Mouse (Mus musculus): Measurements from ENCODE around the gene Map1b. TPM values are rescaled to one million over a fixed set of nuclear protein-coding genes. Genes with fewer than 3 reads are reported as not detected.

Map1b gene
- total RNA-seq, 1 experiment from 2014 or later = 83.2 TPM

DNA sequence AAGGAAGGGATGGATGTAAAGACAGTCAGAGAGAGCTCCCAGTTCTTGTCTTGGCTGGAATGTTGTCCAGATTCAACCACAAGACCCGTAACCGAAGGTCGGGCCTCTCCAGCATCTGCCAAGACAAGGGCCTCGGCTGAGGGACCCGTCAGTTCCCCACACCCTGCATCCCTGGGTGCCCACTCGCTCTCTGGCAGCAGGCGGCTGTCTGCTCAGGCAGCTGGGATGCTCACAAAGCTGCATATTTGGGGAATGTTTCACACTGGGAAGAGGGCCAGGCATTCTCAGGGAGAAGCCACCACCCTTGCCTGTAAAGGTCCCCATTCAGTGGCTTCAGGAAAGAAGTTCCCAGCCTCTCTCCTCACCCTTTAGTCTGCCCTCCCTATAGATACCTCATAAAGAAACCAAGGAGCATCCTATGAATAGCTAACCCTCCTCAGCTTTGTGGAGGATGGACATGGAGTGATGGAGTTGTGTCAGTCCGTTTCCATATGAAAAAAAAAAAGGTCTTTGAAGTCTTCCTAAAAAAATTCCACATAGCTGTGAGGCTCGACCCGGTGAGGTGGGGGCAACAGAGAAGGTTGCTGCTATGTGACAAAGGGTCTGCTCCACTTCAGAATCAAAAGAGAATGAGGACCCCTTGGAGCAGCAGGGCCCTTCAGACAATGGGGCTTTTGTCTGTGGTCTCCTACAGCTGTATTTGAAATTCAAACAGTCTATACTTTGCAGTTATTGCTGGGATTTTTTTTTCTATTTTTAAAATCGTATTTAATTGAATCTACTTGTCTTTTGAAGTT lies 68.7 kb downstream of the Map1b start:
- peak; percentile 42 for DNase-seq

- DNase-seq = no peak
Measured at GRCm38 (mm10) chr13:99447002-99447401, 69.3 kb downstream of the Map1b start.

GRCm38 (mm10) chr13:99444880-99445279 lies 71.5 kb downstream of the Map1b start:
- no peak for DNase-seq

GRCm38 (mm10) chr13:99444431-99444871 lies 71.9 kb downstream of the Map1b start:
- no peak for DNase-seq

- DNase-seq = no peak
Measured at GRCm38 (mm10) chr13:99443484-99444175, 72.7 kb downstream of the Map1b start.

DNA sequence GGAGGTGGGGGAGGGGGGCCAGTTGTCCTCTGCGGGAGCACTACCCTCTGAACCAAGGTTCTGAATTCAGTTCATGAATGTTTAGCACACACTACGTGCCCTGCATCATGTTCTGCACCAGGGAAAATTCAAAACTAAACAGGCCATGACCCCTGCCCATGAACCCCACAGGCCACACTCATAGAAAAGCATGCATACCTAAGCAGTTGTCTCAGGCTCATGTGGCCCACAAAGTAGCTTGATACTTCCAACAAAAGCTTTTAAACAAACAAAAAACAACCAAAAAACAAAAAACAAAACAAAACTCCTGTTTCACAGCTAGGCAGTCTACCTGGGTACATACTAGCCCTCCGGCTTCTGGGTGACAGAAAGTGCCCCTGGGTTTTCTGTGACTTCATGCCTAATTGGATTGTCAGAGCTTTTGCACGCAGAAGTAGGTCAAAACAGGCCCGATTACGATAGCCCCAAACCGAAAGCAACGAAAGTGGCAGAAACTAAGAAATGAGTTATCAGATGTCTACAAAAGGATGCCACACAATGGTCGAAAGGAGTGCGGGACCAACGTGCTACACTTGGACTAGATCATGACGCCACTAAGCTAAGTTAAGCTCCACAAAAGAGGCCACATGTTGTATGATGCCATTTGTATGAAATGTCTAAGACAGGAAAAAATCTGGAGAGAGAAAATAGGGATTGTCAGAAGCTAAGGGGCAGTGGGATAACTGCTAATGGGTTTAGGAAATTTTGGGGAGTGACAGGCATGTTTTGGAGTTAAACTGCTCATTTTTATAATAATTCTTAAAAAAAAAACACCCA lies 73.7 kb downstream of the Map1b start:
- no peak for DNase-seq

- no peak for DNase-seq
Measured at GRCm38 (mm10) chr13:99441700-99442433, 74.5 kb downstream of the Map1b start.

DNA sequence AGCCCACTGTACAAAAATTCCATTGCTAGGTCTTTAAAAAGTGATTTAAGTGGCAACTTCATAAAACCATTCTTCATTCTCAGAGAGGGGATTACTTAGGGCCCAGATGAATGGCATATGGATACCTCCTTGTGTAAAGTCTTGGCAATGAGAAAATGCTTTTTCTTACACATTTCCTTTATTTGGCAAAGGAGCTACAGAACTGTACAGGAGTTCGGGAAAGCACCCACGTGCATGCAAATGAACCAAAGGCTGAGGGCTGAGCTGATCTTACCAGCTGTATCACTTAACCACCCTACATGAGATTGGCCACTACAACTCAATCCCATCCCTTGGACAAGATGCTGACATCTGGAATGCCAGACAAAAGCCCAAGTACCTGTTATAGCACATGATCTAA lies 76.1 kb downstream of the Map1b start:
- DNase-seq = no peak

DNA sequence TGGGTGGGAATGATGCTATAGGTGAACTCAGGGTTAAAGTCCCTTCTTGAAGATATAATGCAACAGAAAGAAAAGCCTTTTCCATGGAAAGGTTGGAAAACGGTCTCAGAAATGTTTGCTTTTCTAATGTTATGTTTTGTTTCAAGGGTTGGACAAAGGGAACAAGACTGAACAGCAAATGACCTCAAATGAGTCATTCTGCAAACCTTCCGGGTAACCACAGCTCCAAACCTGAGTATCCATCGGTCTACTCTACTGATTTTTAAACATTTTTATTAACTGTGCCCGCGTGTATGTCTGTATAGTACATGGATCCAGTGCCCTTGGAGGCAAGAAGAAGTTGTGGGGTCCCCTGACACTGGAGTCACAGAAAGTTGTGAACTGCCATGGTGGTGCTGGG lies 77.0 kb downstream of the Map1b start:
- DNase-seq = no peak

DNA sequence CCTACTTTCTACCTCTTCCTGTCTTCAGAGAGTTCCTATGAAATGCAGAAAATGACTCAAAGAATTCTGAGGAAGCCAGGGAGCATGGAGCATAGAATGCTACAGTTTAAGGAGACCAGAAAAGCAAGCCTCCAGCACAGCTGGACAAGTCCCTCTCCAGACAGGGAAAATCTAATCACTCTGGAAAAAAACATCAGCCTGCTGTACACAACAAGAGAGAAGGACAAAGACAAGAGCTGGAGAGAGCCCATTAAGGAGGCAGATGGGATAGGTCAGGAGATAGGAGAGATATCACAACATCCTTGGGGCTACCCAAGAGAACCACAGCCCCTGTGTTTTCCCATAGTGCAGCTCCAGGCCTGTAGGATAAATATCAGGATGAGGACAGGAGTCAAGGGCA lies 79.3 kb downstream of the Map1b start:
- no peak for DNase-seq

DNA sequence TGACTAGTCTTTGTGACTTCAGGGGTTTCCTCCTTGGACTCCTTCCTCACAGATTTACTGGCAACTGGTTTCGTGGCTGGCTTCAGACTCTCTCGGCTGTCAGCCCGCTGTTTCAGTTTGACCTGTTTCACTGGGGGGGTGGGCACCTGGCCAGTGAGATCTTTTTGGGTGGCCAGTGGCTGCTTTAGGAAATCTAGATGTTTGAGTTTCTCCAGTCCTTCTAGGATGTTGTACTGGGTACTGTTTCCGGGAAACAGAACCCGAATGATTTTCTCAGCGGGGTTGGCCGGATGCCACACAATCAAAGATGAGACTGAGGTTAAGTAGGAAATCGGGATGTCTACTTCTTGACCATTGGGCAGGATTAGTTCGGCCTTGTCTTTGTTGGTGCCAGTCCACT lies 81.8 kb downstream of the Map1b start:
- no peak for DNase-seq

GRCm38 (mm10) chr13:99433068-99434008 lies 83.0 kb downstream of the Map1b start:
- DNase-seq = no peak

GRCm38 (mm10) chr13:99423581-99423980 lies 92.8 kb downstream of the Map1b start:
- no peak for DNase-seq

DNA sequence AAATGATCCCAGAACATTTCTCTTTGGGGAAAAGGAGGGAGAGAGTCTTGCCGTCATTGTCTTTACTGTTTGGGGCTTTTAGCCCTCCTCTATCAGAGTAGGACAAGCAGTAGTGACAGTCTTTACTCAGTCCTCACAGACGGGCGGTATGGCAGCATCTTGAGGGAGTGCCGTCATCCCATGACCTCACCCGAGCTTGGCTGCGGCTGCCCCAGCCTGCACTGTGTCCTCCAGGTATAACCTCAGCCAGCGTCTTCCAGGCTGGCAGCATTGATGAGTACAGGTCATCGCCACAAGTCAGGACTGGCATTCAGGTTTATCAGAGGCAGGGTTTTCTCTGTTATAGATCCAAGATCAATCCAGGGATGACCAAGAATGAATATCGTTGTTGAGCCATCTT lies 99.7 kb downstream of the Map1b start:
- DNase-seq = no peak

GRCm38 (mm10) chr13:99414352-99414742 lies 102.0 kb downstream of the Map1b start:
- DNase-seq = no peak

DNA sequence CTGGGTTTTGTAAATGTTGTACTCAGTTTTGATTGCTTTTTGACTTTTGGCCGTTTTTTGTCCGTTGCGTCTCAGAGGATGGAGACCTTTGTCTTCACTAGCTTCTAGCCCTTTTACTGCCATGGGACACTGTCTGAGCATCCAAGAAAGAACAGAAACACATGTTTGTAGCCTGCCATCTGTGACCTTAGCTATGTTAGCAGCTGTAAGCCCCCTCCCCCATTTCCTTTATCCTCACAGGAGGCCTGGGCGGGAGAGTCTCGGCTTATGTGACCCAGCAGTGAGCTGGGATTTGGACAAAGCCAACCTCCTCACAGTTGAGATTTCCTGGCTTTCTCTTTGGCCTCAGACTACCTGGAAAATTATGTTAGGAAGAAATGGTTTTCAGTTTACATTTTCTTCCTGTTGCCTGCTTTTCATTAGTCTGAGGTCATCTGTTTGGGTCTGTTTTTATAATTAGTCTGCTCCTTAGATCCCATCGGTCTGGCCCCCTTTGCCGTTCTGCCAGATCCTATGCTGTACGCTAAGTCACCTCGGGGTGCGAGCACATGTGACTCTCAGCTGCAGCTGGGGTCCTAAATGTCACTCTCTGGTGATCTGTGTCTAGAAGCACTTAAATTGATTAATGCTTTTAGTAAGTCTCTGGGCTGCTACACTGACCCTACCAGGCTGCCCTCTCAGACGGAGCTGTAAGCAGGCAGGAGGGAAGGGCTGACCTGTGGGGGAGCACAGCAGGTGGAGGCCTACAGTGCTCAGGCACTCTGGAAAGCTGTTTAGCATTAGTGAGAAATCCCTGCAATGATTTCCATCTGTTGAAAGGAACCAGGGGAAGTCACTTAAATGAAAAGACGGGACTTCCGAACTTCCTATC lies 102.6 kb downstream of the Map1b start:
- no peak for DNase-seq

GRCm38 (mm10) chr13:99412477-99413080 lies 103.8 kb downstream of the Map1b start:
- peak; percentile 63 for DNase-seq

- DNase-seq = peak; percentile 81
Measured at GRCm38 (mm10) chr13:99411761-99412160, 104.6 kb downstream of the Map1b start.

Data from adrenal gland, postnatal 14 days (tissue).